Mouse (Mus musculus): ENCODE data around the gene Hba-a2. TPM values are rescaled to one million over a fixed set of nuclear protein-coding genes. Genes with fewer than 3 reads are reported as not detected.

Gene Hba-a2
- polyA plus RNA-seq, 1 experiment from 2014 or later = 10,405 TPM

DNA sequence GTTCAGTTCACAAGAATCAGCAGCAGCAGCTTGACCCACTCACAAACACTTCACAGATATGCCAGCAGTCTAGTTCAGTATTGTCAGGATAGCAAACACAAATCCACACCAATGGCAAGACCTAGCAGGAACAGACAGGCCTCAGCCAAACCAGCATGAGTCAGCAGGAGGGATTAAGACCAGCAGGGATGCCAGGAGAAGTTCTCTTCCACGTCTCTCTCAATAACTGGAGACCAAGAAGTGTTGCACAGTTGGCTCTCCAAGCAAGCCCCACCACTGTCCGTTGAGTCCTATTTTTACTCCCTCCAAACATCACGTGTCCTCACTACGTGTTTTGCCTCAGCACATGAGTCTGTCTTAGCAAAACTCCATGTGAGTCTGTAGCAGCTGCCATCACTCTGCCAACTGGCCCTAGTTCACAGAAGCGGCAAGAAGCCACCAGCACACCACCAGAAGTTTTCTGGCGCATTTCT is 40.2 kb downstream of the Hba-a2 start:
- no peaks in the 10 kb centered on the region for H3K36me3 ChIP-seq
- 84% methylated on average over 6 of the region's 6 CpGs for WGBS
- H3K9me3 ChIP-seq = no peaks in the 10 kb centered on the region
- H3K27ac ChIP-seq = no peak overlapping the region
- H3K9ac ChIP-seq = no peak overlapping the region
- H3K4me3 ChIP-seq = no peak overlapping the region
- no peaks in the 10 kb centered on the region for H3K27me3 ChIP-seq
- peaks cover 6% of the 10 kb centered on the region; the same call in 1 of the 2 replicates for H3K4me1 ChIP-seq
- ATAC-seq (ENCODE audit: low FRiP score, low read depth) = no peak
- no peak overlapping the region for H3K4me2 ChIP-seq (replicated peaks)

DNA sequence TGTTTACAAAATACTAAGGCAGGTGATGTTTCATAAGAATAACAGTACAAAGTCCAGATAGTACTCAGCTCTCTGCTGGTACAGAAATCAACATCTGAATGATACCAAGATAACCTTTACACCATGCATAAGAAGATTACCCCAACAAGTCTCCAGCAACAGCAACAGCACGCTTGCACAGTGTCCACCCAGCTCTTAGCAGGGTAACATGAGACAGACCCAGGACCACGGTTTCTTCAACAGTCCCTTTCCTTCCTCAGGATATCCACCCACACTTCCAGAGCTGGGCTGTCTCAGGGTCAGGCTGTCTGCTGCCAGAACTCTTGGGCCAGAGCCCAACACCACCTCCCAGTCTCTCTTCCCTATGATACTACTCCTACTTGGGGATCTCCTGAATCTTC is 42.8 kb downstream of the Hba-a2 start:
- no peak overlapping the region for H3K4me2 ChIP-seq (replicated peaks)

DNA sequence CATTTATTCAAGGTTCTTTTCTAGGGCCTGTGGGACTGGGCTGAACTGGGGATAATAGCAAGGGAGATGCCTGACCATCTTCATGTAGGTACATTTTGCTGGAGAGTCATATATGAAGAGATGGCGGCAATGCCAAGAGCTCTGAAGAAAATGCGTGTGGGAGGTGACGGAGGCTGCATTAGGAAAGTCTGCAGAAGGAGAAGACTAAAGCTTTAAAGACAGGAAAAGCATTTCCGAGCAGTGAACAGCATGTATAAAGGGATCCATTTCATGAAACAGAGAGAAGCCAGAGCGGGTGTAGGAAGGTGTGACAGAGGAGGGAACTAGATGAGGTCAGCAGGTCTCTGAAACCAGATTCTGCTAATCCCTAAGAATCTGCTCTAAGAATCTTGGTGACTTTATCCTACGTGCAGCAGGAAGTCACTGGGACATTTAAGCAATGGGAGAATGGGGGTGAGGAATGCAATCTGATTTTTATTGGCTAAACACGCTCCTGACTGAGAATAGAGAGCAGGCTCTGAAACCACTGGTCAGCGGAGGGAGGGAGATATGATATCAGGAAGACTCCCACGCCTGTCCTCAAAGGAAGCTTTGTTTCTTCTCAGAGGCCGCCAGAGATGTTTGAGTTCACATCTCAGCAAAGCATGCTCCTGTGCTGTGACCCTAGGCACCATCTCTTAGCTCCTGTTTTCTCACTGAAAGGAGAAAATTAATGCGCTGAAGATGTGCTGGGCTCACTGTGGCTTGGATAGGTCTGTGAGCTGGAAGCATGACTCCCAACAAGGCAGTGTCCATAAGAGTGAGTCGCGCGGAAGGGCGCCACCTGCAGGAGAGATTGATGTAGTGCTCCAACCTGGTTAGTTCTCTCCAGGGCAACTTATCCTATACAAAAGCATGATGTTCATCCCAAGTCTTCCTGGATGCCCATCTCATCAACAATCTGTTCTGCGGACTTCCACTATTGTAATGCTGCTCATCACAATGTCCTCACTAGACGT is 44.5 kb downstream of the Hba-a2 start:
- 36% methylated on average over 17 of the region's 17 CpGs for WGBS
- peaks cover 6% of the 10 kb centered on the region; the same call in 1 of the 2 replicates for H3K4me1 ChIP-seq
- ATAC-seq (ENCODE audit: low FRiP score, low read depth) = peak; percentile 64; the same call in 1 of the 2 replicates

More for the DNA sequence above, 42.8 kb downstream of the Hba-a2 start:
- no peaks in the 10 kb centered on the region for H3K27me3 ChIP-seq
- 54% methylated on average over 2 of the region's 2 CpGs for whole genome bisulfite sequencing
- H3K36me3 ChIP-seq = no peaks in the 10 kb centered on the region
- peaks cover 6% of the 10 kb centered on the region; the same call in 1 of the 2 replicates for H3K4me1 ChIP-seq
- no peak overlapping the region for H3K9ac ChIP-seq
- ATAC-seq (ENCODE audit: low FRiP score, low read depth) = no peak
- no peak overlapping the region for H3K4me3 ChIP-seq
- H3K27ac ChIP-seq = no peak overlapping the region
- H3K9me3 ChIP-seq = no peaks in the 10 kb centered on the region

DNA sequence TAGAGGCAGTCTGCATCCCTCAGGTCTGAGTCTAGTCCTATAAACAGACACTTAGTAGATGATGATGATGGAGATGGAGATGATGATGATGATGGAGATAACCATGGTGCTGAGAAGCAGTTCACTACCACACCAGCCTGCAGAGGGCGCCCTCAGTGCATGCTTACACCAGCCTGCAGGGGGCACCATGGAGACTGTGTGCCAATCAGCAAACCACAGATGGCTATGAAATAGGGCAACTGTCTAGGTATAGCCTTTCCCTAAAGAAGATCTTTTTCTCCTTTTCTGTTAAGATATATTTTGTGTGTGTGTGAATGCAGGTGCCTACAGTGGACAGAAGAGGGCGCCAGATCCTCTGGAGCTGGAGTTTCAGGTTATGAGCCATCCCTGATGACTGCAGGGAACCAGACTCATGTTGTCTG is 46.5 kb downstream of the Hba-a2 start:
- no peak overlapping the region for H3K9ac ChIP-seq
- WGBS = 9% methylated on average over 2 of the region's 2 CpGs
- no peak overlapping the region for H3K4me3 ChIP-seq
- no peak overlapping the region for H3K27ac ChIP-seq
- no peaks in the 10 kb centered on the region for H3K27me3 ChIP-seq
- H3K36me3 ChIP-seq = no peaks in the 10 kb centered on the region
- H3K9me3 ChIP-seq = no peaks in the 10 kb centered on the region
- ATAC-seq (ENCODE audit: low FRiP score, low read depth) = no peak
- H3K4me1 ChIP-seq = peaks cover 17% of the 10 kb centered on the region
- H3K4me2 ChIP-seq (replicated peaks) = no peak overlapping the region

More for the DNA sequence above, 44.5 kb downstream of the Hba-a2 start:
- Histone ChIP-seq H3K4me2 (replicated peaks) (no peak overlapping the region), H3K27me3 (no peaks in the 10 kb centered on the region), H3K4me3 (no peak overlapping the region), H3K36me3 (no peaks in the 10 kb centered on the region), H3K27ac (no peak overlapping the region), H3K9me3 (no peaks in the 10 kb centered on the region), H3K9ac (no peak overlapping the region)

DNA sequence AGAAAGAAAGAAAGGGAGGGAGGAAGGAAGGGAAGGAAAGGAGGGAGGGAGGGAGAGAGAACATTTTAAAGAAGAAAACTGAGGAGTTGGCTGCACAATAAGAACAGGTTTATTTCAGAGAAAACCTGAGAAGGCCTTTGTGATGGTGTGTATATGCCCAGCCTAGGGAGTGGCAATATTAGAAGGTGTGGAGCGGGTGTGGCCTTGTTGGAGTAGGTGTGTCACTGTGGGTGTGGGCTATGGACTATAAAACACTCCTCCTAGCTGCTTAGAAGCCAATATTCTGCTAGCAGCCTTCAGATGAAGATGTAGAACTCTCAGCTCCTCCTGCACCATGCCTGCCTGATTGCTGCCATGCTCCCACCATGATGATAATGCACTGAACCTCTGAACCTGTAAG is 47.1 kb downstream of the Hba-a2 start:
- Histone ChIP-seq H3K36me3 (no peaks in the 10 kb centered on the region), H3K4me3 (no peak overlapping the region), H3K27ac (no peak overlapping the region), H3K4me1 (peaks cover 18% of the 10 kb centered on the region), H3K4me2 (replicated peaks) (no peak overlapping the region), H3K9ac (no peak overlapping the region), H3K27me3 (no peaks in the 10 kb centered on the region), H3K9me3 (no peaks in the 10 kb centered on the region)
- no peak for ATAC-seq (ENCODE audit: low FRiP score, low read depth)
- WGBS = 100% methylated on average over 1 of the region's 1 CpGs

DNA sequence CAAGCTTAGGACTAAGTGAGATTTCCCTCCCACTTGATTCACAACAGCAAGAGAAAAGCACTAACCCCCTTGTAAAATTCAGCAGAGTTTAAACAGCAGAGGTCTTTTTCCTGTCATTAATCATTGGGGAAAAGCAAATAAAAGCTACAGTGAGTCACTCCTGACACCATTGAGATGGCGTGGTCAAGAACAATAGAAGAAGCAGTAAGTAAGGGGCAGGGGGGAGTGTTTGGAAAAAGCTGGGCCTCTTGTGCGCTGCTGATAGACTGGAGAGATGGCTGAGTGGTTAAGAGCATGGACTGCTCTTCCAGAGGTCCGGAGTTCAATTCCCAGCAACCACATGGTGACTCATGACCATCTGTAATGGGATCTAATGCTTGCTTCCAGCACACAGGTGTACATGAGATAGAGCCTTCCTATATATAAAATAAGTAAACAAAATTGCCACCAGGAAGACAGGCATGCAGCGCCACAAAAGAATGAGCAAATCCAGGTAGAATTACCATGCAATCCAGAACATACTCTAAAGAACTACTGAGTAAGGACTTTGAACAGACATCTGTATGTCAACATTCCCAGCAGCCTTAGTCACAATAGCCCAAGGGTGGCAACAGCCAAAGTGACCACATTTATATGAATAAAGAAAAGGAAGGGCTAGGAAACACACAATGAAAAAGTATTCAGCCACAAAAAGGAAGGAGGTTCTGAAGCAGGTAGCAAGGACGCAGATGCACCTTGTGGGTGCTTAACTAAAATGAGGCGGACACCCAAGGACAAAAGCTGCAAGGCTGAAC is 49.4 kb downstream of the Hba-a2 start:
- Histone ChIP-seq H3K9me3 (no peaks in the 10 kb centered on the region), H3K27ac (no peak overlapping the region), H3K27me3 (no peaks in the 10 kb centered on the region), H3K36me3 (peaks cover 4% of the 10 kb centered on the region), H3K9ac (no peak overlapping the region), H3K4me1 (peaks cover 38% of the 10 kb centered on the region), H3K4me3 (no peak overlapping the region), H3K4me2 (replicated peaks) (no peak overlapping the region)
- ATAC-seq (ENCODE audit: low FRiP score, low read depth) = no peak
- WGBS = 77% methylated on average over 6 of the region's 6 CpGs

Other genes starting within 250 kb of the Hba-a2 start
- gene Il9r, start 96.2 kb upstream of the Hba-a2 start, polyA plus RNA-seq (2015; fragmentation: Nextera tagmentation; extraction: Ambion mirVana) = 0.14 and 0.50 TPM in 2 replicates
- 58.7 and 66.4 TPM in 2 replicates for gene Snrnp25, start 91.1 kb upstream of the Hba-a2 start, polyA plus RNA-seq (2015; fragmentation: Nextera tagmentation; extraction: Ambion mirVana)
- gene Rhbdf1, start 74.2 kb upstream of the Hba-a2 start, polyA plus RNA-seq (2015; fragmentation: Nextera tagmentation; extraction: Ambion mirVana) = 59.3 and 63.4 TPM in 2 replicates
- 42.7 and 43.5 TPM in 2 replicates for gene Mpg, start 70.0 kb upstream of the Hba-a2 start, polyA plus RNA-seq (2015; fragmentation: Nextera tagmentation; extraction: Ambion mirVana)
- gene Nprl3, start 28.8 kb upstream of the Hba-a2 start, polyA plus RNA-seq (2015; fragmentation: Nextera tagmentation; extraction: Ambion mirVana) = 46.0 and 47.0 TPM in 2 replicates
- gene Hba-x, start 20.1 kb upstream of the Hba-a2 start, polyA plus RNA-seq (2015; fragmentation: Nextera tagmentation; extraction: Ambion mirVana) = 595 and 644 TPM in 2 replicates
- 4,235 and 4,311 TPM in 2 replicates for gene Hba-a1, start 13.0 kb upstream of the Hba-a2 start, polyA plus RNA-seq (2015; fragmentation: Nextera tagmentation; extraction: Ambion mirVana)
- 1.8 and 3.2 TPM in 2 replicates for gene Hbq1b, start 9.5 kb upstream of the Hba-a2 start, polyA plus RNA-seq (2015; fragmentation: Nextera tagmentation; extraction: Ambion mirVana)
- 0.39 and 0.46 TPM in 2 replicates for gene Hbq1a, start 3.6 kb downstream of the Hba-a2 start, polyA plus RNA-seq (2015; fragmentation: Nextera tagmentation; extraction: Ambion mirVana)
- 25.9 and 31.3 TPM in 2 replicates for gene Sh3pxd2b, start 51.3 kb downstream of the Hba-a2 start, polyA plus RNA-seq (2015; fragmentation: Nextera tagmentation; extraction: Ambion mirVana)
- 96.4 and 97.3 TPM in 2 replicates for gene Ubtd2, start 158.9 kb downstream of the Hba-a2 start, polyA plus RNA-seq (2015; fragmentation: Nextera tagmentation; extraction: Ambion mirVana)
- gene Efcab9, start 235.6 kb downstream of the Hba-a2 start, polyA plus RNA-seq (2015; fragmentation: Nextera tagmentation; extraction: Ambion mirVana) = 0.45 TPM in 1 of 2 replicates, not detected in the other
- 2.6 and 3.1 TPM in 2 replicates for gene Stk10, start 236.8 kb downstream of the Hba-a2 start, polyA plus RNA-seq (2015; fragmentation: Nextera tagmentation; extraction: Ambion mirVana)